Mouse (Mus musculus): ENCODE data around the gene Apobec1.
A peak's percentile ranks its signal among the peaks of the same experiment; 100 is the strongest.
"Not testable (repeated sequence)": the region's sequence is repeated elsewhere in the genome, so short reads cannot be mapped to it uniquely, and the experiment has no call there.

The Apobec1 gene

GRCm38 (mm10) chr6:122565070-122565784 is 37.0 kb downstream of the Apobec1 start:
- ATAC-seq (ENCODE audit: insufficient number of reproducible peaks, low FRiP score, low TSS enrichment), result no peak

- 0 out of 2 replicates have a peak, but pooled peaks have one; percentile 32 for ATAC-seq (ENCODE audit: insufficient number of reproducible peaks, low FRiP score, low TSS enrichment)
Observed at GRCm38 (mm10) chr6:122562463-122562862, 39.8 kb downstream of the Apobec1 start.

GRCm38 (mm10) chr6:122561005-122561404 is 41.2 kb downstream of the Apobec1 start:
- no peak for ATAC-seq (ENCODE audit: insufficient number of reproducible peaks, low FRiP score, low TSS enrichment)

- 0 out of 2 replicates have a peak, but pooled peaks have one; percentile 22 for ATAC-seq (ENCODE audit: insufficient number of reproducible peaks, low FRiP score, low TSS enrichment)
Observed at GRCm38 (mm10) chr6:122560427-122560826, 41.8 kb downstream of the Apobec1 start.

- ATAC-seq (ENCODE audit: insufficient number of reproducible peaks, low FRiP score, low TSS enrichment), result no peak
Observed at GRCm38 (mm10) chr6:122556959-122557561, 45.2 kb downstream of the Apobec1 start.

GRCm38 (mm10) chr6:122555266-122555665 is 47.0 kb downstream of the Apobec1 start:
- ATAC-seq (ENCODE audit: insufficient number of reproducible peaks, low FRiP score, low TSS enrichment), result no peak

GRCm38 (mm10) chr6:122554102-122554501 is 48.1 kb downstream of the Apobec1 start:
- ATAC-seq (ENCODE audit: insufficient number of reproducible peaks, low FRiP score, low TSS enrichment), result no peak

- ATAC-seq (ENCODE audit: insufficient number of reproducible peaks, low FRiP score, low TSS enrichment), result no peak
Observed at GRCm38 (mm10) chr6:122553606-122554005, 48.6 kb downstream of the Apobec1 start, which contains the start of gene Aicda. Gene Aicda, plus strand, starts transcription at chr6:122553801.

GRCm38 (mm10) chr6:122545948-122546347 is 56.3 kb downstream of the Apobec1 start:
- no peak for ATAC-seq (ENCODE audit: insufficient number of reproducible peaks, low FRiP score, low TSS enrichment)

GRCm38 (mm10) chr6:122545289-122545882 is 56.9 kb downstream of the Apobec1 start:
- ATAC-seq (ENCODE audit: insufficient number of reproducible peaks, low FRiP score, low TSS enrichment), result no peak

- no peak for ATAC-seq (ENCODE audit: insufficient number of reproducible peaks, low FRiP score, low TSS enrichment)
Observed at GRCm38 (mm10) chr6:122544672-122545071, 57.6 kb downstream of the Apobec1 start.

- no peak for ATAC-seq (ENCODE audit: insufficient number of reproducible peaks, low FRiP score, low TSS enrichment)
Observed at GRCm38 (mm10) chr6:122543574-122543973, 58.7 kb downstream of the Apobec1 start.

GRCm38 (mm10) chr6:122542459-122542858 is 59.8 kb downstream of the Apobec1 start:
- not testable (repeated sequence) for ATAC-seq (ENCODE audit: insufficient number of reproducible peaks, low FRiP score, low TSS enrichment)

GRCm38 (mm10) chr6:122539564-122539963 is 62.7 kb downstream of the Apobec1 start:
- ATAC-seq (ENCODE audit: insufficient number of reproducible peaks, low FRiP score, low TSS enrichment), result no peak

- no peak for ATAC-seq (ENCODE audit: insufficient number of reproducible peaks, low FRiP score, low TSS enrichment)
Observed at GRCm38 (mm10) chr6:122534032-122534431, 68.2 kb downstream of the Apobec1 start.

GRCm38 (mm10) chr6:122532883-122533302 is 69.4 kb downstream of the Apobec1 start:
- no peak for ATAC-seq (ENCODE audit: insufficient number of reproducible peaks, low FRiP score, low TSS enrichment)

GRCm38 (mm10) chr6:122531466-122532174 is 70.6 kb downstream of the Apobec1 start:
- no peak for ATAC-seq (ENCODE audit: insufficient number of reproducible peaks, low FRiP score, low TSS enrichment)

GRCm38 (mm10) chr6:122528136-122528535 is 74.1 kb downstream of the Apobec1 start:
- ATAC-seq (ENCODE audit: insufficient number of reproducible peaks, low FRiP score, low TSS enrichment), result no peak
